Mouse (Mus musculus) spleen, postnatal 10 days (tissue): ENCODE results near the gene Grip1.

Source experiments
- DNase-seq, 2 experiments: peaks; one replicate each; pipeline ENCODE4 v3.0.0; 2021 to 2022; ENCODE audit warnings: low spot score in 2 of 2

Grip1 gene

GRCm38 (mm10) chr10:119756271-119756670 lies 302.6 kb downstream of the Grip1 start:
- DNase-seq = no peak

GRCm38 (mm10) chr10:119757219-119757618 lies 303.6 kb downstream of the Grip1 start:
- no peak for DNase-seq

GRCm38 (mm10) chr10:119761451-119762367 lies 308.1 kb downstream of the Grip1 start:
- no peak for DNase-seq

DNA sequence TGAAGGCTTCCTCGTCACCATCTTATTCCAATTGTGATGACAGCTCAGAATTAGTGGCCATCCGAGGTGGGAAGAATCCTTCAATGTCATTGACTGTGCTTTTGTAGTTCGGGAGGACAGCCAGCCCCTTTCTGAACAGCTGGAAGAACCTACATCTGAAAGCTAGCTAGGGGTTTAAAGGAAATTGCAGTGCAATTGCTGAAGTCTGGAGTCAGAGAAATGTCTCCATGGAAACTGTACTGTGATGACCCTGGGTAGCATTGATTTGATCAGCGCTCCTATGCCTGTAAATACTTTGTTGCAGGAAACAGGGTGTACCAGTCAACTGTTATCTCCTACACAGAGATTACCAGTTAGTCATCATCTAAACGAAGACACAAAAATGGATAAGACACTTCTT lies 325.2 kb downstream of the Grip1 start:
- no peak for DNase-seq

DNA sequence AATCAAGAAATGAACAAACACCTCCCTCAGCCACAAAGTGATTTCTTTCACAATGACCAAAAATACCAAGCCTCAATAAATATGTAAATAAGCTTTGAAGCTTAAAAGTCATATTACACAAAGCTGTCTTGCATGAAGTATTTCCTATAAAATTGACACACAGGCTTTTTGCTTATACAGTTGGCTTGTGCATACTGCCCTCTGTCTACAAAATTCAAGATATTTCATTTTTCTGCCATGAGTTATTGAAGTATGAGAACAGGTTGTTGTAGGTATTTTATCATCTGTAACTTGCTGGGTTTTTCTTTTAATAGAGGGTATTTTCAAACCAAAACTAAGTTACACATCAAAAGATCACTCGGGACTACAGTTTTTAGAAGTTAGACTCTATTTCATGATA lies 326.0 kb downstream of the Grip1 start:
- DNase-seq = no peak

DNA sequence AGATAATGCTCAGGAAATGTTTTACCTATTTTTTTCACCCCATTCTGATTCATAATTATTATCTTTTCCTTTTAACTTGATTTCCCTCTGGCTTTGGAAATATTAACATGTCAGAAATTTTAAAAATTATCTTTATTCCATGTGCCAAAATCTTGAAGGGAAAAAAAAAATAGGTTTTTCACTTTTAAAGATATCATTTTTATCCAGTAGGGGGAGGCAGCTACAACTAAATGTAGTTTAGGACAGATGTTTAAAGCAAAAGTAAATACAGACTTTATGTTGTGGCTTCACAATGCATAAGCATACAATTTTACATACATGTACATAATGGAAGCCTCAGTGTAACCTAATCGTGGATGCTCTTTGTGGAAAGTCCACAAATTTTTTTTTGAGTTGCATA lies 336.9 kb downstream of the Grip1 start:
- DNase-seq = no peak

DNA sequence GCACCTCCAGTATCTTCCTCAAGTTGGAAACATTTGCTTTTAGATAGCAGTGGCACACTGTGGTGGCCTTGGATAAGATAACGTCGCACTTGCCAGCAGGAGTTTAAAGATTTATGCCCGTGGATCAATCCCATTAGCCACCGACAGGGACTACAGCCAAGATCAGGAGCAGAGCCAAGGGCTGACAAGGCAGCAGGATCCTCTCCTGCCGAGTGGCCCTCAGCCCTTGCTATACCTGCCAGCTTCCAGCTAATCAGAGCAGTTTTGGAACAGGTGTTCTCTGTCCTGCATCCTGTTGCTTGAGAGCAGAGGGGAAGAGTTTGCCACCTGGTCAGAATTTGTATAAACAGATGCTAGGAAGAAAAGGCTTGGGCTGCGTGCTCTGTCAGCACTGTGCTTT lies 348.8 kb downstream of the Grip1 start:
- DNase-seq = no peak

DNA sequence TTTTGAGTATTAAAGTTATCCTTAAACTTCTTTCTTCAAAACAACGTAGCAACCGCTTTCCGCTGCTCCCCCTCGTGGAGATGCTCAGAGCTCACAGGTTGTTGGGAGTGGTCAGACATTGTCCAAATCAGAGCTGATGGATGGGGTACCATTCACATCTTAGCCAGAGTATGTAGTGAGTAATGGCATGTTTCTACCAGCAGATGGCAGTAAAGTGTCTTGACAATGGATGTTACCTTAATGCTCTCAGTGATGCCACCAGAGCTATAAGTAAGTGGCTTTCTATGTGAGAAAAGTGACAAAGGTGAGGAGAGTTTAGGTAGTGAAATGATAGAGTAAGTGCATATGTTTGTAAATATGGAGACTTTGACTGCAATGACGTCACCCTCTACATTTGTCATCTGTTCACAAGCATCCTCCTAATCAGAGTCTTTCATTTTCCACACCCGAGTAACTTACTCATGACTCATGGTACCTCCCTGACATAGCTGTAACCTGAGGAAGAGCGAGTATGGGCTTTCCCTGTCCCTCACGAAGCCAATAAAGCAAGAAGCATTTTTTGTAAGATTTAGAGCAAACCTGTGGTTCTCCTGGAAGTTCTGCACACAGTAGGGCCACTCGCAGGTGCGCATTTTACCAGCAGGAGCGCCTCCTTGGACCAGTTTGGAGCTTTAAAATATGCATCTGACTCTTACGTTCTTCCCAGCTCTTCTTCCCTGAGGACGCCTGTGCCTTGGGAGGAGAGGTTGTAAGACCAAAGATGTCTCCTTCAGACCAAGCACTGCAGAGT lies 350.2 kb downstream of the Grip1 start:
- no peak for DNase-seq

GRCm38 (mm10) chr10:119804423-119804814 lies 350.8 kb downstream of the Grip1 start:
- DNase-seq = no peak

- no peak for DNase-seq
Measured at GRCm38 (mm10) chr10:119805082-119805481, 351.5 kb downstream of the Grip1 start.

- DNase-seq = no peak
Measured at GRCm38 (mm10) chr10:119806151-119806550, 352.5 kb downstream of the Grip1 start.

DNA sequence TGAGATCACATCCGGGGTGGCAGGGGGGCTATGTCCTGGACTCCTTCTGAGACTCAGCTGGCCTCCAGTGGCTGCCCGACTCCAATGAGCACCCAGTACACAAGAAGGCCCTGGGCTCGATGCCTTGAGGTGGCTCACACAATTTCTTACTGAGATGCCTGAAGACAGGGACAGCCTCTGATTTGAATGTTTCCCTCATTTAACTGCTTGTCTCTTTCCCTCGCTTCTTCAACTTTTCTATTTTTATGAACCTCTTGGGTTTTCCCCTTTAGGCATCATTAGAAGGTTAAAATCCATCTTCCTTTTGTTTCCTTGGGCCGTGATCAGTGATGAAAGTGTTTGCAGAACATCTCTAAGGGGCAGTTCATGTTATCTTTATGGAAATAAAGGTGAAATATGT lies 354.8 kb downstream of the Grip1 start:
- DNase-seq = no peak

- no peak for DNase-seq
Measured at GRCm38 (mm10) chr10:119814087-119814486, 360.5 kb downstream of the Grip1 start.

DNA sequence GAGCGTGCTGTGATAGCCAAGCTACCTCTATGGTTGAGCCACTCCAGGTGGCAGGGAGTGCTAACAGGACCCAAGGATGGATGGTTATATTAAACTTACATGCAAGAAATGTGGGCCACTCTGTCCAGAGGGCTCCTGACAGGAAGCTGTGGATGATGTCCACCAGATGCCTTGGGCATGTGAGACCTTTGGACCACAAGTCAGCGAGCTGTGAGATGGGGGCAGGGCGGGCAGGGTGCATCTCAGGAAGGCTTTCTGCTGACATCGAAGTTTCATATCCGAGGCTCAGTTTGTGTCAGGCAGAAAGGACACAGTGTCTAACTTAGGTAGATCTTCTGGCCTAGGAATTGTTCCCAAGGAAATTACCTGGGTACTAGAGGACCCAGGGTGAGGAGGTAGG lies 362.4 kb downstream of the Grip1 start:
- no peak for DNase-seq

DNA sequence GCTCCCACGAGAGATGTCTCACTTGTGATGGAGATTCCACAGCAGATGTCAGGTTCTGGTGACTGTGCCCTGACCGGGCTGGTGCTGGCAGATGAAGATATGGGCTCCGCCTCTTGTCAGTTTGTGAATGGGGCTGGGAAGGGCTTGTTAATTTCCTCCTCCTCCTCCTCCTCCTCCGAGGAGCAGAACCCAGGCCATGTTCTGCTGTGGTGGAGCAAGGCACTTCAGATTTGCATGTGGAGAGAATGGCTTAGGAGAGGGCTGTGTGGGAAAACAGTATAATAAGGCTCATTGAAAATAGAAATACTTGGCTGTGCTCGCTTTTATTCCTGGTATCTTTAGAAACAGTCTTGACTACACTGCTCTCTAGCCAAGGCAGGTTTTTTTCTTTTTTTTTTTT lies 364.8 kb downstream of the Grip1 start:
- DNase-seq = no peak

DNA sequence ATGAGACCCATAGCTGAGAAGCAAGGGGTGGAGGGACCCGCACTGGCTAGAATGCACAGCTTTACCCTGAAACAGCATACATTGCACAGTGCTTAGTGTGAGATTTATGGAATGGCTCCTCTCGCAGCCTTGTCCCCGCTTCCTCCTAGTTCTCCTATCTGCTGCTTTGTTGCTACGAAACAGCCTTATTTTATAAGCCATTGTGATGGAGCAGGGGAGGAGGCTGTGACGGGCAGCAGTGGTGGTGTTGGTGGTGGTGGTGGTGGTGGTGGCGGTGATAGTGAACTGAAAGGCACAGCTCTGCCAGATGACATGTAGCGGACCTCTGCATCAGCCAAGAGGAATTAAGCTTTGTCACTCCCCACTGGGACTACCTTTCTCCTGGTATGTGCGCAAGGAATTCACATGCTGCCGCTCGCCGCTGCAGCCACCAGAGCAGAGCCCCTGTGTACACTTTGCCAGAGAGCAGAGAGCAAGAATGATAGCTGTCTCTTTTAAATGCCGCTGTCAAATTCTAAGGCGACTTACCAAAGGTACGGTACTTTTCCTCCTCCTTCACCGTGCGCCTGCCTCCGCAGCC lies 365.6 kb downstream of the Grip1 start:
- no peak for DNase-seq

GRCm38 (mm10) chr10:119819740-119820139 lies 366.1 kb downstream of the Grip1 start:
- no peak for DNase-seq

DNA sequence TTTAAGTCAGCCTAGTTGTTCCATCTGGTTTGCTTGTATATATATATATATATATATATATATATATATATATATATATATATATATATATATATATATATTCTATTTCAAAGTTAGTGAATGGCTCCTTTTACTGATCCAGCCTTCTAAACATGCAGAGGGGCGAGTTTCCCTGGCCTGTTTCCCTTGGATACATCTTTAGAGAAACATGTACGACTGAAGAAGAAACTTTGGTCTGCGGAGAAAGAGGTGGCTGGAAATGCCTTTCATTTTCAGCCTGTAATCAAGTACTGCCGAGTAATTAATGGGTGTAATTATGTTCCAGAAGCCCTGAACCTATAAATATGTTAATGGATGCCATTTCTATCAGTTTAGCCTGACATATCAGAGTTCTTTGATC lies 366.8 kb downstream of the Grip1 start:
- DNase-seq = no peak

DNA sequence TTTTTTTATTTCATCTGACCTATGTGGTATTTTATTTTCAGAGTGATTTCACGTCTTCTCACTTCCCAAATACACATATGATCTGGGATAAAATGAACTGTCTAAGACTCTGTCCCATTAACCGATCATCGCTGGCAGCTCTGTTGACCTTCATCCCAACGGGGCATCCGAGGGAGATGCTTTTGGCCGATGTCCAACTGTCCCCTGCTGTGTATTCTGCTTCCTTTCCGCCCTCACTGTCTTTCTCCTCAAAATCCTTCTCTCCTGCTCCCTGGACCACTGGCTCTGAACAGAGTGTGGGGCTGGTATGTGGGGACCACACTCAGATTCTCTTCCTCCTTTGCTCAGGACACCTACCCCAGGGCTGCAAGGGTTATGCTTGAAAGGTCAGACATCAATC lies 370.1 kb downstream of the Grip1 start:
- DNase-seq = no peak

DNA sequence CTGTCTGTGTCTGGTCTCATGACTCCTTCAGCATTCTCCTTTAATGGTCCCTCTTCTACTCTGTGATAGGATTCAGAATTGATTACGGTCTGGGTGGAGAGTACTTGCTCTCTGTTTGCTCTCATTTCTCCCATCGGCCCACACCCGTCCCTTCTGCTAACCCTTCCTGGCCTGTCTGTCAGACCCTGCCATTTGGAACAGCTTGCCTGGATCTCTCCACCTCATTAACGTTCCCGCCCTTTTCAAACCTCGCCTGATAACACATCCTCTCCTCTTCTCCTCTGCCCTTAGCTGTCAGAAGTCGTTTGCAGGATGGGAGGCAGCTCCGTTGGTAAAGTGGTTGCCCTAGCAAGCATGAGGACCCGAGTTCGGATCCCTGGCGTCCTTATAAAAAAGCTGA lies 370.9 kb downstream of the Grip1 start:
- DNase-seq = no peak

DNA sequence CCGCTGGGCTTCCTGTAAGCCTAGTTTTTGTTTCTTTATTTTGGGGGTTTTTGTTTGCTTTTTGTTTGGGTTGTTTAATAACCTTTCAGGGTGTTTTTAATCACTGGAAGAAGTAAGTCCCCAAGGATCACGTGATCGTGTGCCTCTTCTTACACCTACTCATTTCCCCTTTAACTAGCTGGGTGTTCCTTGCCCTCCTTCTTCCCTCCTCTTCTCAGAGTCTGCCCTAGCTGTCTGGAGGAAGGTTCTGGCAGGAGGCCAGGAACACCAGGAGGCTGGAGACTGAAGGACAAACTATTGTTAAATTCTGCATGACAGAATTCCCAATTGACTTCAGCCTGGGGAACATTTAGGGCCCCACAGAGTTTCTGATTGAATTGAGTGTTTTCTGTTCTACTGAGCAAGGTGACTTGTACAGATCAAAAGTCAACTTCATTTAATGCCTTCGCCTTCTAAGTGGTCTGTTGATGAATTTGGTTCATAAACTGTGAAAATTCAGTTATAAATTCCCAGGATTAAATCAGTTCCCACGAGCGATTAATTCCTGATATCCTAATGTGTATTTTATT lies 376.8 kb downstream of the Grip1 start:
- DNase-seq = no peak

DNA sequence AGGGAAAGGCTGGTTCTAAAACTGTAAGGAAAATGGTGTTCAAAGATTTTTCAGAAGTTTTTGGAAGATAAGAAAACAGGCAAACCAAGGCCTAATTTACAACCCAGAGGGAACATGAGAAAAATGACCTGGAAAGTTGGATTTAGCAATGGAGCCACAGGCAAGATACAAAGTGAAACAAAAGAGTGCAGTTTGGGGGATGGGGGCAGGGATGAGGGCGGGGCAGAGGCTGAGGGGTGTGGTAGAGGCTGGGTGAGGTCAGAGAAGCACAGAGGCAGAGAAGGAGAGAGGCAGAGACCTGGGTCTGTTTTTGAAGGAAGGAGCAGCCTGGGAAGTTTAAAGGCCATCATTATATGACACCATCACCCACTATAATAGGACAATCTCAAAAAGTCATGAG lies 377.5 kb downstream of the Grip1 start:
- no peak for DNase-seq
